Mouse (Mus musculus): ENCODE measurements at regions not wholly inside any gene's neighbourhood (a gene's known extent, or its start where the extent isn't known, plus 50 kb on each side); places are given as distances from the start of the nearest gene placed in this dataset.

DNA sequence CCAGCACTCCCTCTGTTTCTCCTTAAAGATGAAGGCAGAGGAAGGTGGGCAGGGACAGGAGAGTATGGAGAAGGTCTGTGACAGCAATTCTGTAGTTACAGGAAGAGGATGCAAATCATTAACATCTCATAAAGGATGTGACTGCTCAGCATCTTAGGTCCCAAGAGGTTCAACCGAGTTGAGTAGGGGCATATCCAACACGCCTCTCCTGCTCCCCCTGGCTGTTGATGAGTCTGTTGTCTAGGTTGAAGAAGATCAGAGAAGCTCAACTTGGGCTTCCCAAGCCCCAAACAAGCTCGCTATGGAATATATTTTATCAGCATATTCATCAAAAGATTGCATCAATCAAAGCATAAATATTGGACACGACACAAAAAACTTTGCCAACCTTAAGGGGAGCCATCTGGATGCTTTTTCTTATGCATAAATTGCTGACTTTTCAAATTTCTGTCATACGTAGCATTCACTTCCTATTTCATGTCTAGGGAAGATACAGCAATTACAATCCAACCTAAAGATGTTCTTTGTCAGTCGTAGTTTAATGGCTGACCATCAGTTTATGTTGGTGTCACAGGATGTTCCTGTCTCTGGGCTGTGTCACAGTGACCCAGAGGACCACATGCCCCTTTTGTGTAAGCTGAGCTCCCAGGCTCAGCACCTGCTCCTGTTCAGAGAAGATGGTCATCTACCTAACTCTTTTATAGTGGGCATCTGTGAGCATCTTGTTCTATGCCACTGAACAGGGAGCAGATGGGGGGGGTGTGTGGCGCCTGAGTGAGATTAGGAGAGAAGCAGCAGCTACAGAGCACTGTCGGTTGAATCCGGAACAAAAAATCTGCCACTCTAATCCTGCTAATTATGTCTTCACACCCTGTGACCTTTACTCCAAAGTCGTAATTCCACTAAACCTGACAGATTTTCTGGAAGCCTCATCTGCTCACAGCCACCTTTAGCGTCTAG lies 72.1 kb upstream of the Kctd3 start:
- H3K36me3 ChIP-seq (replicated peaks) = no peaks in the 10 kb centered on the region
- DNase-seq (ENCODE audit: low spot score) = no peak
- no peak overlapping the region for H3K27ac ChIP-seq (replicated peaks)
- 73% methylated on average over 11 of the region's 11 CpGs for WGBS
- peaks cover 10% of the 10 kb centered on the region for H3K4me1 ChIP-seq
- H3K4me3 ChIP-seq = no peak overlapping the region
- no peaks in the 10 kb centered on the region for H3K27me3 ChIP-seq (replicated peaks; ENCODE audit: low read depth, poor library complexity, severe bottlenecking)
- no peaks in the 10 kb centered on the region; the same call in 1 of the 2 replicates for H3K9me3 ChIP-seq

DNA sequence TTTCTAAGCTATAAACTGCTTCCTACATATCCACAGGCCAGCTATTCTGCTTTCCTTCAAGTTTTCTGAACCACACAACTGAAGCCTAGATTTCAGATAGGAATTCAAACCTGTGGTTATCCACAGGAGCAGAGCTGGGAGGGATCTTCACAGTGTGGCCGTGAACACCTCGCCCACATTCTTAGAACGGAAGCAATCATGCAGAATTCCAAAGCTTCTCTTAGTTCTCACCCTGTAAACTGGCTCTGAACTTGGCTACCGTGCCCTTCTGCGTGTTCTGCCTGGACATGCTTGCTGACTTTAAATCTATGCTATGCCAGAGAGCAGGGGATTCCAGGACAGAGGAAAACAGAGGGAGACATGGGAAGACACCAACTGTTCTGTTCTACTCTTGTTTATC lies 70.2 kb upstream of the Kctd3 start:
- DNase-seq (ENCODE audit: low spot score) = no peak

DNA sequence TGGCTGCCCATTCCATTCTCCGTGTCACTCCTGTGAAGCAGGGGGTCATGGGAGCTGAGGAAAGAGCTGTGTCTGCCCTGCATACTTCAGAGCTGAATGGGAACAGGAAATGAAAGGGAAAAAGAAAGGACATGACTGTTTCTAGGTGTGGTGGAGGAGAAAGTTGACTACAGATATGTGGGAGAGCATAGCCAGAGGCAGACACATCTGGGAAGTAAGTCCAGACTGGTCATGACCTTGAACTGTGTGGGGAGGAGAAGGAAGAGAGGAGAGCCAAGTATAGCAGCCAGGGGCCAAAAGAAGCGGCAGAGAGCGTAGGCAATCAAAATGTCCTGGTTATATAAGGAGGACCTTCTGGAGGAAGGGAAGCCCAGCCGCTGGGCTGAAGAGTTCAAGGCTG lies 68.6 kb upstream of the Kctd3 start:
- Histone ChIP-seq H3K36me3 (replicated peaks) (no peaks in the 10 kb centered on the region), H3K4me3 (no peak overlapping the region), H3K9me3 (no peaks in the 10 kb centered on the region), H3K27me3 (replicated peaks; ENCODE audit: low read depth, poor library complexity, severe bottlenecking) (no peaks in the 10 kb centered on the region), H3K4me1 (peaks cover 10% of the 10 kb centered on the region), H3K27ac (replicated peaks) (no peak overlapping the region)
- WGBS = 81% methylated on average over 4 of the region's 4 CpGs
- no peak for DNase-seq (ENCODE audit: low spot score)

More for the DNA sequence above, 70.2 kb upstream of the Kctd3 start:
- 88% methylated on average over 5 of the region's 5 CpGs for WGBS
- no peak overlapping the region for H3K27ac ChIP-seq (replicated peaks)
- H3K4me3 ChIP-seq = no peak overlapping the region
- H3K9me3 ChIP-seq = no peaks in the 10 kb centered on the region
- no peaks in the 10 kb centered on the region for H3K27me3 ChIP-seq (replicated peaks; ENCODE audit: low read depth, poor library complexity, severe bottlenecking)
- peaks cover 10% of the 10 kb centered on the region for H3K4me1 ChIP-seq
- no peaks in the 10 kb centered on the region for H3K36me3 ChIP-seq (replicated peaks)

DNA sequence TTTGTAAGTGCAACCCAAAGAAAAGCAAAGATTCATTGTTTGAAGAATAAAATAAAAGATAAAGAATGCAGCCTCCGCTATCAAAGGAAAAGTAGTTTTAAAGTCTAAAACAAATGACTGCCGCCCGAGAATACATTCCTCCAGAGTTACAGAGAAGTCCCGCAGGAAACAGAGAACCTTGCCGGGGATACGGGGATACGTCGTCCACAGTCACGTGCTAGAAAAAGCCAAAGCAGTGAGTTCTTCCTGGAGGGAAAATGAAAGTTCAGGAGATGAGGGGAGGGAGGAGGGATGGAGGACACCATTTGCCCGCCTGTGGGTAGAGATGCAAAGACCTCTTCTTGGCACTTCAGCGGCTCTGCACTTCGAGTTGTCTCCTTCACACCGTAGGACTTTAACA lies 68.0 kb upstream of the Kctd3 start:
- Histone ChIP-seq H3K9me3 (no peaks in the 10 kb centered on the region), H3K36me3 (replicated peaks) (no peaks in the 10 kb centered on the region), H3K4me3 (no peak overlapping the region), H3K27ac (replicated peaks) (no peak overlapping the region), H3K27me3 (replicated peaks; ENCODE audit: low read depth, poor library complexity, severe bottlenecking) (no peaks in the 10 kb centered on the region), H3K4me1 (peaks cover 4% of the 10 kb centered on the region; the same call in 1 of the 2 replicates)
- no peak for DNase-seq (ENCODE audit: low spot score)
- WGBS = 84% methylated on average over 13 of the region's 13 CpGs

DNA sequence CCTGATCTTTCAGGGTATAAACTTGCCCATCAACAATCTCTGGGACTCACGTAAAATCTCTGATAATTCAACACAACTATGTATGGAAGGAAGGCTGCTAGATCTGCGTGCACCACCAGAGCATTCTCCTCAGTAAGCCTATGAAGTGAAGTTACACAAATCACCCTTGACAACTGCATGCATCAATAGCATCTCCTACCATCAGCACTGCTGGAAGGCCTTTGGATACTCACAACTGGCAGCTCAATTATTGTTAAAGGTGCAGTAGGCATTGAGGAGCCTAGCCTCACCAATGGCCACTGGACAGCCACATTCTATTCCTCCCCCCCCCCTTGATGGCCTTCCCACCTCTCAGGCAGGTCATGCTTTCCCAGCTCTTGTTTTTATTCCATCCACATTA lies 64.9 kb upstream of the Kctd3 start:
- 87% methylated on average over 2 of the region's 2 CpGs for WGBS
- Histone ChIP-seq H3K27ac (replicated peaks) (no peak overlapping the region), H3K9me3 (no peaks in the 10 kb centered on the region), H3K4me1 (0 out of 2 replicates have a peak, but pooled peaks cover 4% of the 10 kb centered on the region), H3K4me3 (no peak overlapping the region), H3K27me3 (replicated peaks; ENCODE audit: low read depth, poor library complexity, severe bottlenecking) (no peaks in the 10 kb centered on the region), H3K36me3 (replicated peaks) (no peaks in the 10 kb centered on the region)
- DNase-seq (ENCODE audit: low spot score) = no peak

DNA sequence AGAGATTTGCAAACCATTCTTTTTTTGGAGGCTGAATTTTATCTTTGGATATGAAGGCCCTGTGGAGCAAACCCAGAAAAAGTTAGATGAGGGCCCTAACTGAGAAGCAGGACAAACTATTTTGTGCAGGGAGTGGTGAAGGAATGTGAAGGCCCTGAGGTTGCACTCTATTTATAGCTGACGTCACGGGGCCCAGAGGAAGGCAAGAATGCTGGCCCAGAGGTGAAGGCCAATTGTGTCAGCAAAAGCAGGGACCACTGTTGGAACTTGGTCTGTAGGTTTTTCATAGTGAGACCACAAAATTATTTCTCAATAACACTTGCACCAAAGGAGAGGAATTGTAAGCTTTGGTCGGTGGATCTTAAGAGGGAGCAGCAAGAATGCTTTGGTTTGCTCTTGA lies 60.6 kb upstream of the Kctd3 start:
- no peaks in the 10 kb centered on the region for H3K4me1 ChIP-seq
- 63% methylated on average over 3 of the region's 3 CpGs for whole genome bisulfite sequencing
- no peaks in the 10 kb centered on the region for H3K36me3 ChIP-seq (replicated peaks)
- H3K27me3 ChIP-seq (replicated peaks; ENCODE audit: low read depth, poor library complexity, severe bottlenecking) = no peaks in the 10 kb centered on the region
- DNase-seq (ENCODE audit: low spot score) = no peak
- no peaks in the 10 kb centered on the region for H3K9me3 ChIP-seq
- H3K4me3 ChIP-seq = no peak overlapping the region
- H3K27ac ChIP-seq (replicated peaks) = no peak overlapping the region

DNA sequence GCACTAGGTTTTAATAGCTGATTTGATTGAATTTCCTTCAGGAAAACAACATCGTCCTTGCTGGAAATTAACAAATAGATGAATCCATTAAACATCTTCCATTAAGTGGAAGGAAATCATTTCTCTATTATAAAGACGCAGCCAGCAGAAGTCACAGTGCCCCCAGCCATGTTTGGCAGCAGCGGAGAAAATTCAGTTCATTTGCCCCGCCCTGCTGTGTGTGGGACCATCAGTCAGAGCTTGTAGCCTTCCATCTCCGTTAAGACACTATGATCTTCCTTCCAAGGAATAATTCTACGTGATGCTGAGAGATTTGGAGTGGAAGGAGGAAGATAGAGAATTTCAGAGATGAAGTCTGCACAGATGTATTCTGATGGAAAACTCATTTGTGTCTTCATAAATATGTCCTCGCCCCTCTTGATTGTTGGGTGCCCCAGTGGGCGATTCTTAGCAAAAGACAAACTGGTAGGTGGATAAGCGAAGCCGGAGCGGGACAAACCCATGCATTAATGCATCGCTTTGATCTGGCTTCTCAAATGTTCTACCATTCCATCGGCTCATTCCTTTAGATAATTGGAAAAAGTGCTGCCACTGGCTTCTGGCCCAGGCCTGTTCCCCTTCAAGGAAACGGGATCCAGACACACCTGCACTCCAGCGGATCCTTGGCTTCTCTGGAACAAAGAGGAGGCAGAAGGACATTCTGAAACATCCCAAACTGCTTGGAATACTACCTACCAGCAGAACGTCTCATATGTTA lies 59.7 kb upstream of the Kctd3 start:
- Histone ChIP-seq H3K27ac (replicated peaks) (no peak overlapping the region), H3K36me3 (replicated peaks) (no peaks in the 10 kb centered on the region), H3K27me3 (replicated peaks; ENCODE audit: low read depth, poor library complexity, severe bottlenecking) (no peaks in the 10 kb centered on the region), H3K4me3 (no peak overlapping the region), H3K4me1 (no peaks in the 10 kb centered on the region), H3K9me3 (no peaks in the 10 kb centered on the region)
- no peak for DNase-seq (ENCODE audit: low spot score)
- 78% methylated on average over 16 of the region's 16 CpGs for WGBS

DNA sequence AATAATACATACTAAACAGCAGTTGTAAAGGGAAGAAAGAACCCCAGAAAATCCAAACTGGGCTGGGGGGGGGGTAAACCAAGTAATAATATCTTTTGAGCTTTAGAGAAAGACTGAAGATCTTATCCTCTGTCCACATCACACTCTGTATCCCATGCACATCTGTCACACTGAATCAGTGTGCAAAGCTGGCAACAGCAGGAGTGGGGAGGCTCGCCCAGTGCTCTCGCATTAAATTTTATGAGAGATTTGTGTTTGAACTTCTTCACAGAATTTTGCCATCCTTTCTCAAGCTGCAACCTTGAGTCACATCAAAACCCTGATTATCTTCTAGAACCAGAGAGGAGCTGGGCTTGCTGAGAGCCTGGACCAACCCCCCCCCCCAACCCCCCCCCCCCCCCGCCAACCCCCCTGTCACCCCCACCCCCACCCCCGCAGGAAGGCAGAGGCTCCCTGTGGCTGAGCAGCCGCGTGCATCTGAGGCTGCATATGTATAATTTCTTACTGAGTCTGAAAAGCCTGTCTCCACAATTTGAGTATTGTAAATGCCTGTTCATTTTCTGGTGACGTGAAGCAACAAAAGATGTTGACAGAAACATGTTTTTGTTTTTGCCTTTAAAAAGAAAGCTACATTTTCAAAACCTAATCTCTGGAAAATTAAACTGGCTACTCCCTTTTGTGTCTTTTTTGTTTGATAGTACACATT lies 59.0 kb upstream of the Kctd3 start:
- H3K4me1 ChIP-seq = no peaks in the 10 kb centered on the region
- no peaks in the 10 kb centered on the region for H3K27me3 ChIP-seq (replicated peaks; ENCODE audit: low read depth, poor library complexity, severe bottlenecking)
- H3K9me3 ChIP-seq = no peaks in the 10 kb centered on the region
- H3K4me3 ChIP-seq = no peak overlapping the region
- WGBS = 46% methylated on average over 7 of the region's 7 CpGs
- H3K27ac ChIP-seq (replicated peaks) = no peak overlapping the region
- no peak for DNase-seq (ENCODE audit: low spot score)
- no peaks in the 10 kb centered on the region for H3K36me3 ChIP-seq (replicated peaks)

DNA sequence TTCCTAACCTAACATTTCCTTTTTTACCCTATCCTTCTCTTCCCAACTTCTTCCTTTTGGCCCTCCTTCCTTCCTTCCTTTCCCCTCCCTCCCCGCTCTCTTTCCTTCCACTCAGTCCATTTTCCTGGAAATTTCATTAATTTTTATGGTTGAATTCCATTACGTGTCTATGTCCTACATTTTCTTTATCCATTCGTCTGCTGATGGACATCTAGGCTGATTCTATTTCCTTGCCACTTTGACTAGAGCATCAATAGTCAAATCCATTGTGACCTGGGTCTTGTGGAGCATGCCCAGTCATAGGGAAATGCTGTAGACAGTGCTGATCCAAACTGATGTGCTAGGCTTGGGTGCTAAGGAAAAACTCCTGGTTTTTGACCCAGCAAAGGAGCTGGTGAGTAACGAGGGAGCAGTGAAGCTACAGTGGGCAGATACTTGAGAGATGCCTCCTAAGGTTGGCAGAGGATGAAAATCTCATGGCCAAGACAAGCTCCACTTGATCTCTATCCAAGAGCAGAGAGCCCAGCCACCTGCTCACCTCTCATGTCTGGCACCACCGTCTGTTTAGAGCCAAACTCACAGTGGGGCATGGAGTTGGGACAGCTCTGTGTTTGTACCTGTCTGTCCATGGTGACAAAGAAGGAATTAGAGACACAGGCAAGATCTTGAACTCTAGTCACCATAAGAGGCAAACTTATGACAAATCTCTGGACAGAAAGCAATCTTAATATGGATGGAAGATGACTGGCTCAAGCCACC lies 57.7 kb upstream of the Kctd3 start:
- Histone ChIP-seq H3K27ac (replicated peaks) (no peak overlapping the region), H3K4me3 (no peak overlapping the region), H3K4me1 (no peaks in the 10 kb centered on the region), H3K9me3 (no peaks in the 10 kb centered on the region), H3K27me3 (replicated peaks; ENCODE audit: low read depth, poor library complexity, severe bottlenecking) (no peaks in the 10 kb centered on the region), H3K36me3 (replicated peaks) (no peaks in the 10 kb centered on the region)
- 86% methylated on average over 5 of the region's 5 CpGs for WGBS
- no peak for DNase-seq (ENCODE audit: low spot score)

DNA sequence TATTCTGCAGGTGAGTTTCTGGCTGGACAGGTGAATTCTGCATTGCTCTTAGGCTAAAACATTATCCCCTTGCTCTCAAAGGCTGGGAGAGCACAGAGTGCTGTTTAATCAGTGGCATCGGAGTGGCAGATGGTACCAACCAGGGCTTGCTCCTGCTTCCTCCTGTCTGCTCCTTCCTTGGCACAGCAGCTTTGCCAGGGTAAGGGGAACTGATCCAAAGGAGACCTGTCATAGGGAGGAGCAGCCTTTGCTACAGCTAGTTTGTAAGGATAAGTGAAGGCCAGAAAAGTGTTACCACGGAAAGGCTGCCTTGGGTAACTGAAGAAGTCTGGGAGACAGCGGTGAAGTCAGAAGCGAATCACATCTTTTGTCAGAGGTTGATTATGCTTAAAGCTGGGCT lies 57.0 kb upstream of the Kctd3 start:
- no peaks in the 10 kb centered on the region for H3K9me3 ChIP-seq
- DNase-seq (ENCODE audit: low spot score) = no peak
- H3K27me3 ChIP-seq (replicated peaks; ENCODE audit: low read depth, poor library complexity, severe bottlenecking) = no peaks in the 10 kb centered on the region
- WGBS = 87% methylated on average over 4 of the region's 4 CpGs
- H3K27ac ChIP-seq (replicated peaks) = no peak overlapping the region
- H3K4me3 ChIP-seq = no peak overlapping the region
- no peaks in the 10 kb centered on the region for H3K36me3 ChIP-seq (replicated peaks)
- H3K4me1 ChIP-seq = no peaks in the 10 kb centered on the region

DNA sequence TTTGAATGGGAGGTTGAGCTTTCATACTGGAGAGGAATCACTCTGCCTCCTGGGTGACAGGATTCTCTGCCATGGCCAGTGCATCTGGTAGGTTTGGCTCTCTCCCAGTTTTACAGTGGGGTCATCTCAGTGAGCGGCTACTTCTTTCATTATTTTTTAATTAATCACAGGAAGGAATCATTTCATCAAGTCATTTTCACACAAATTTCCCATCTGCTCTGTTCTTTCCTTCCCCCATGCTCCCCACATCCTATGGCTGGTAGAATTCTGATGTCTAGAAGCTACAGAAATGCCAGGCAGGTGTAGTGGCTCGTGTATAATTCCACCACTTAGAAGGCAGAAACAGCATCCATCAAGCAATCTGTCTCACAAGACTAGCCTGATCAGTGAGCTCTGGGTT lies 56.1 kb upstream of the Kctd3 start:
- no peak for DNase-seq (ENCODE audit: low spot score)
- WGBS = 80% methylated on average over 2 of the region's 2 CpGs
- H3K4me3 ChIP-seq = no peak overlapping the region
- no peaks in the 10 kb centered on the region for H3K27me3 ChIP-seq (replicated peaks; ENCODE audit: low read depth, poor library complexity, severe bottlenecking)
- H3K4me1 ChIP-seq = no peaks in the 10 kb centered on the region
- no peak overlapping the region for H3K27ac ChIP-seq (replicated peaks)
- H3K9me3 ChIP-seq = no peaks in the 10 kb centered on the region
- no peaks in the 10 kb centered on the region for H3K36me3 ChIP-seq (replicated peaks)

DNA sequence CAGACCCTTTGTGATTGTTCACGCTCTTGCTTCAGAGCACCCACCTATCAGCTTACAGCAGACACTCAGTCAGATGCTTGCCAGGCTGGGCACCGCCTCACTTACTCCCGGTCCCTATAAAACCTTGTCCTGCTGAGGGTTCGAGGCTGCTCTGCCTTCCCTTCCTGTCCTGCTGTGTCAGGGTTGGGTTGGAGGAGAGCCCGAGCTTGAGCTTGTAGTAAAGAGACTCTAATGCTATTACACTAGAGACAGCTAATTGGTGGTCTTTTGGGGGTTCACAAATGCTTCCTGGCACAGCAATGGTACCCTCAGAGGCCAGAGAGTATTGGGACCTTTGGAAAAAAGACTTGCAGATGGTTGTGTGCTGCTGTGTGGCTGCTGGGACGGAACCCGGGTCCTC lies 55.6 kb upstream of the Kctd3 start:
- no peak overlapping the region for H3K4me3 ChIP-seq
- H3K4me1 ChIP-seq = no peaks in the 10 kb centered on the region
- 84% methylated on average over 7 of the region's 7 CpGs for WGBS
- no peaks in the 10 kb centered on the region for H3K27me3 ChIP-seq (replicated peaks; ENCODE audit: low read depth, poor library complexity, severe bottlenecking)
- H3K9me3 ChIP-seq = no peaks in the 10 kb centered on the region
- DNase-seq (ENCODE audit: low spot score) = no peak
- no peaks in the 10 kb centered on the region for H3K36me3 ChIP-seq (replicated peaks)
- H3K27ac ChIP-seq (replicated peaks) = no peak overlapping the region

Data from embryonic facial prominence, embryonic 10.5 days (tissue).